Mouse (Mus musculus): ENCODE results near the gene Tctn1. TPM values are rescaled to one million over a fixed set of nuclear protein-coding genes. Genes with fewer than 3 reads are reported as not detected.

Tctn1 gene
- polyA plus RNA-seq, 1 experiment from 2014 or later, result 0.74 TPM

DNA sequence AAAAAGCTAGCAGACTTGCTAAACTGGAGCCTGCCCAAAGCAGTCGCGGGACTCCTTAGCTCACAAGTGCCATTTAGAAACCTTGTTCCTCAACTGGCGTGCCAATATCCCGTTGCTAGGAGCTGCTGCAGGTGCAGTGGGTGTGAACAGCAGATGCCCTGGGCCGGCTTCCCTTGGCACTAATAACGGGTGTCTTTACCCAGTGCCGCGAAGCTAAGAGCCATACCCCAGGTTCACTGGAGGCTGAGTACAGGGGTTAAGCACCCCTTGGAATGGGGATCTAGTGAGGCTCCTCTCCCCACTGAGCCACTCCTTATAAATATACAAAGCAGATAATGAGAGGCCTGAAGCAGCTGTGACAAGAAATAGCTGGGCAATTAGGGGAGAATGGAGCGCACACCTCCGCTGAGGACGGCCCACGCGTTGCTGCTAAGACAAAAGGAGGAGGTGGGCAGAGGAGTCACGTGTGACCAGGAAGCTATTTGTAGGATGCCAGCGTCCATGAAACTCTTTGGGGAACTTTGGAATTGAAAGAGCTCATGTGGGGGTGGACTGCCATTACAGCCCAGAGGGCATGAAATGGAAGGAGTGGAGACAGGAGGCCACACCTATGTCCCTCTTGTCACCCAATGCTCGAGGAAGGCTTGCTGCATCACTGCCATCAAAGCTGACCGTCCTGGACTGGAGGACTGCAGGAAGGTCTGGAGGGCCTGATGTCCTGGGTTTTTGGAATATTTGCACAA is 20.3 kb downstream of the Tctn1 start:
- Histone ChIP-seq H3K9ac (ENCODE audit: low read depth, low read length) (no peak overlapping the region), H3K4me2 (ENCODE audit: low read depth, low read length) (no peak overlapping the region), H3K36me3 (ENCODE audit: control insufficient read depth, insufficient read depth) (no peaks in the 10 kb centered on the region), H3K27ac (ENCODE audit: low read length) (no peak overlapping the region), H3K4me3 (ENCODE audit: low read depth, low read length) (no peak overlapping the region), H3K9me3 (replicated peaks; ENCODE audit: control insufficient read depth, low read length) (no peaks in the 10 kb centered on the region), H3K27me3 (ENCODE audit: control insufficient read depth, insufficient read depth, low read depth, low read length) (no peaks in the 10 kb centered on the region), H3K4me1 (ENCODE audit: control insufficient read depth, low read depth, low read length) (no peaks in the 10 kb centered on the region)
- 75% methylated on average over 17 of the region's 17 CpGs for WGBS (ENCODE audit: insufficient replicate concordance)
- no peak for ATAC-seq (ENCODE audit: low read depth)

DNA sequence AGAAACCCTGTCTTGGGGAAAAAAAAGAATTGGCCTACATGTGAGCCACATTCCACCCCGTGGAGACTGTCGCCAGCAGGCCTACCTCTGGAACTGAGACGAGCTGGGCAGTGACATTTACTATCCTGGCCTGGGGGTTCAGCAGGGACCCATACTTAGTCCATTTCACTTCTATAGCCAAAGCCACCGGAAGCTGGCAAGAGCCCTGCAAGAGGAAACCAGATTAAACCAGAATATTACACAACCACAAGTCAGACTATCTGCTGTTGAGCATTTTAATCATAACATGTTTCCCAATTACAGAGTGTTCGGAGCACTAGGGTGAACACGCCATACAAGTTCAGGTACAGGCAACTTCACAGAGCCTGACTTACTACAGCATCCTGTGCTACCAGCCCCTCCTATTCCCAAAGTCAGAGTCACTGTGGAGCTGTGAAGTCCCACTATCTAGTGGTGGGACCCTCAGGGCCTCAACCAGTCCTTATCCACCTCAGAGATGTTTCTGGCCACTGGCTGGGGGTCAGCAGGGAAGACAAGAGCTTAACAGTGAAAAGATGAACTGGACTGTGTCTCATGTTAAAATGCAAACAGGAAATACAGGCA is 21.6 kb downstream of the Tctn1 start:
- Histone ChIP-seq H3K9me3 (replicated peaks; ENCODE audit: control insufficient read depth, low read length) (no peaks in the 10 kb centered on the region), H3K27ac (ENCODE audit: low read length) (no peak overlapping the region), H3K27me3 (ENCODE audit: control insufficient read depth, insufficient read depth, low read depth, low read length) (no peaks in the 10 kb centered on the region), H3K4me2 (ENCODE audit: low read depth, low read length) (no peak overlapping the region), H3K36me3 (ENCODE audit: control insufficient read depth, insufficient read depth) (no peaks in the 10 kb centered on the region), H3K4me1 (ENCODE audit: control insufficient read depth, low read depth, low read length) (no peaks in the 10 kb centered on the region), H3K9ac (ENCODE audit: low read depth, low read length) (no peak overlapping the region), H3K4me3 (ENCODE audit: low read depth, low read length) (no peak overlapping the region)
- ATAC-seq (ENCODE audit: low read depth), result no peak
- 46% methylated on average over 6 of the region's 6 CpGs for WGBS (ENCODE audit: insufficient replicate concordance)

DNA sequence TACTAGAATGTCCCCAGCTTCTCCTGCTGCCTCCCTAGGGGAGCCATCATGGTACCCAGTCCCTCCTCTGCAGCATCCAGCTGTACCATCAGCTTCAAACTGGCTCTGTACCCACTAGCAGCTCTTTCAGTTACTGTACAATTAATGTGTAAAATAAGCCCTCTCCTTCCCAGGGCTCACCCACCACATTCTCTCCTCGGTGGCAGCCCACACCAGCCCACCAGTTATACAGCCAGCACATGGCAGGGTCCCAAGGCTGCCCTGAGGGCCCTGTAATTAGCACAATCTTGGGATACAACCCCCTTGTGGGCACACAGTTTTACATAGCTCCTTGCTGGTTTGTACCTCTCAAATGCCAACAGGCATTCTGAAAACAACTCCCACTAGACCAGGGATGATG is 23.3 kb downstream of the Tctn1 start:
- no peak overlapping the region for H3K9ac ChIP-seq (ENCODE audit: low read depth, low read length)
- H3K36me3 ChIP-seq (ENCODE audit: control insufficient read depth, insufficient read depth), result no peaks in the 10 kb centered on the region
- H3K27me3 ChIP-seq (ENCODE audit: control insufficient read depth, insufficient read depth, low read depth, low read length), result no peaks in the 10 kb centered on the region
- no peaks in the 10 kb centered on the region for H3K9me3 ChIP-seq (replicated peaks; ENCODE audit: control insufficient read depth, low read length)
- no peak overlapping the region for H3K4me2 ChIP-seq (ENCODE audit: low read depth, low read length)
- H3K27ac ChIP-seq (ENCODE audit: low read length), result no peak overlapping the region
- ATAC-seq (ENCODE audit: low read depth), result no peak
- 52% methylated on average over 1 of the region's 1 CpGs for WGBS (ENCODE audit: insufficient replicate concordance)
- H3K4me3 ChIP-seq (ENCODE audit: low read depth, low read length), result no peak overlapping the region
- H3K4me1 ChIP-seq (ENCODE audit: control insufficient read depth, low read depth, low read length), result no peaks in the 10 kb centered on the region

DNA sequence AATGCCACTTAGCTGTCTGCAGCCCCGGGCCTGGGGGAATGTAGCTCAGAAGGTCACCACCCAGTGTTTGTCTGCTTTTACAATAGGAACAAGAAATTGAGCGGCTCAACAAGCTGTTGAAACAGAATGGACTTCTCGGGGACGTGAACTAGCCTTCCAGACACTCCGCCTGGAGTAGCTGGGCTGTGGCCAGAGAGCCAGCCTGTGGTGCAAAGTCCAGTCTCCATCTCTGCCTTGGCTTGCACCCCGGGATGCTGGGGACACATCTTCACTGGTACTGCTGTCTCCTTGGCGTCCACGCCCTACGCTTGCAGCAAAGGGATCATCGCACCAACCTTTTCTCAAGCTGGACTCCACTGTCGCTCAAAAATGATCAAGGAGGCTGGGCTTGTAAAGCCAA is 23.7 kb downstream of the Tctn1 start:
- H3K9ac ChIP-seq (ENCODE audit: low read depth, low read length), result no peak overlapping the region
- no peak overlapping the region for H3K4me3 ChIP-seq (ENCODE audit: low read depth, low read length)
- H3K27me3 ChIP-seq (ENCODE audit: control insufficient read depth, insufficient read depth, low read depth, low read length), result no peaks in the 10 kb centered on the region
- H3K9me3 ChIP-seq (replicated peaks; ENCODE audit: control insufficient read depth, low read length), result no peaks in the 10 kb centered on the region
- no peaks in the 10 kb centered on the region for H3K36me3 ChIP-seq (ENCODE audit: control insufficient read depth, insufficient read depth)
- H3K4me1 ChIP-seq (ENCODE audit: control insufficient read depth, low read depth, low read length), result no peaks in the 10 kb centered on the region
- no peak overlapping the region for H3K27ac ChIP-seq (ENCODE audit: low read length)
- no peak for ATAC-seq (ENCODE audit: low read depth)
- H3K4me2 ChIP-seq (ENCODE audit: low read depth, low read length), result no peak overlapping the region
- WGBS (ENCODE audit: insufficient replicate concordance), result 80% methylated on average over 11 of the region's 11 CpGs

DNA sequence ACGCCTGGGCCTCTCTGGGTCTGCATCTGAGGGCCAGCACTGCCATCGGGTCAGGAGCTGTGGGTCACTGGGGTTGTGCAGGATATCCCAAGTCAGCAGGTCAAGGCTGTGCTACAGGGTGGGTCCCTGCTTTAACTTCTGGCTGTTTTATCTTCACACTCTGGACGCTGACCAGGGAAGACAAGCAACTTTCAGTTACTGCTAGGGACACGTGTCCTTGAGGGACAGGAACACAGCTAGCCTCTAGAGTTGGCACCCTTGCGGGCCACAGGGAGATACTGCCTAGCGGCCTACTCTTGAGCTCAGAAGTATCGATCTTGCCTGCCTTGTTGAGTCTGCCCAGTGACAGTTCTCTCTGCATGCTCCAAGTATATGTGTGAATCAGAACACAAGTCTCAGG is 24.6 kb downstream of the Tctn1 start:
- Histone ChIP-seq H3K27me3 (ENCODE audit: control insufficient read depth, insufficient read depth, low read depth, low read length) (no peaks in the 10 kb centered on the region), H3K4me2 (ENCODE audit: low read depth, low read length) (no peak overlapping the region), H3K4me1 (ENCODE audit: control insufficient read depth, low read depth, low read length) (no peaks in the 10 kb centered on the region), H3K9me3 (replicated peaks; ENCODE audit: control insufficient read depth, low read length) (no peaks in the 10 kb centered on the region), H3K9ac (ENCODE audit: low read depth, low read length) (no peak overlapping the region), H3K27ac (ENCODE audit: low read length) (no peak overlapping the region), H3K4me3 (ENCODE audit: low read depth, low read length) (no peak overlapping the region), H3K36me3 (ENCODE audit: control insufficient read depth, insufficient read depth) (no peaks in the 10 kb centered on the region)
- 63% methylated on average over 7 of the region's 7 CpGs for WGBS (ENCODE audit: insufficient replicate concordance)
- ATAC-seq (ENCODE audit: low read depth), result no peak

DNA sequence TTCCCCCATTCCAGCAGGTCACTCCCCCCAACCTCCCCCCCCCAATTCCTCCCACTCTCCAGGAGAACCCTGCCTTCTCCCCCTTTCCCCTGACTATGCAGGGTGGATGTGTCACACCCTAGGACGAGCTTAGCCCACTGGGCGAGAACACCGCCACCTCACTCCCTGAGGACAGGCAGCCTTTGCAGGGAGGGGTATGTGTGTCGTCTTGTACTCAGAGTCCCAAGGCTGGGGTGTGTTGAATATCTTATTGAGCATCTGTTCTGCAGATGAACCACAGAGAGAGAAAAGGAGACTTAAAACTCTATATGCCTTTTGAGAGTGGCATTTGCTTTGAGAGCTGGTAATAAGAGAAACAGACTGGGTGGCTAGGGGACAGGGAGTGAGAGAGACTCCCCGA is 27.1 kb downstream of the Tctn1 start:
- Histone ChIP-seq H3K4me2 (ENCODE audit: low read depth, low read length) (no peak overlapping the region), H3K9ac (ENCODE audit: low read depth, low read length) (no peak overlapping the region), H3K9me3 (replicated peaks; ENCODE audit: control insufficient read depth, low read length) (no peaks in the 10 kb centered on the region), H3K27ac (ENCODE audit: low read length) (no peak overlapping the region), H3K4me3 (ENCODE audit: low read depth, low read length) (no peak overlapping the region), H3K4me1 (ENCODE audit: control insufficient read depth, low read depth, low read length) (no peaks in the 10 kb centered on the region), H3K27me3 (ENCODE audit: control insufficient read depth, insufficient read depth, low read depth, low read length) (no peaks in the 10 kb centered on the region), H3K36me3 (ENCODE audit: control insufficient read depth, insufficient read depth) (no peaks in the 10 kb centered on the region)
- no peak for ATAC-seq (ENCODE audit: low read depth)
- WGBS (ENCODE audit: insufficient replicate concordance), result 52% methylated on average over 5 of the region's 5 CpGs

DNA sequence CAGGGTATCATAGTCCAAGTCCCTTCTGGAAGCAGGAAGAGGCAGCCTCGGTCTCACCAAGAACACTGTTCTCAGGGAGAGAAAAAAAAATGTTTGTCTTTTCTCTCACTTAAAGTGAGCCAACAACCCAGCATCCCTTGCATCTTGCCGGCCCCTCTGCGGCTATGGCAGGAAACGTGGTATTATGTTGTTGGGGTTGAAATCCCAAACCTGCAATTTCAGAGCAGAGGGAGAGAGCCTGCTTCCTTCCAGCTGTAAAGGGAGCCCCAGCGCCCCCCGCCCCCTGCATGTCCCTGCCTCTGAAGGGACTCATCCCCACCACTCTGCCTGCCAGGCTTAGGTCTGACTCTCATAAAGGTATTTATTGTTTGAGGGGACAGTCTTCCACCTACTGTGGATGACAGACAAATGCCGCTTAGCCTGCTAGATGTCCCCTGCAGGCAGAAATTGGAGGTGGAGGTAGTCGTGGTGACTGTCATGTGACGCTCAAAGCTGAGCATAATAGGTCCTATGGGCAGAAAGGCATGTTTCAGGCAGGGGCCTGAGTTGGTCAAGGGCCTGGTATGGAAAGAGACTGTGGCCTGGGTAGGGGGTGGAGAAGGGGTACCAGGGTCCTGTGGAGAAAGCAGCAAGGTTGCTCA is 28.9 kb downstream of the Tctn1 start:
- H3K4me1 ChIP-seq (ENCODE audit: control insufficient read depth, low read depth, low read length), result no peaks in the 10 kb centered on the region
- H3K27ac ChIP-seq (ENCODE audit: low read length), result peak overlapping the region; percentile 36; the same call in 1 of the 2 replicates
- no peak overlapping the region for H3K4me2 ChIP-seq (ENCODE audit: low read depth, low read length)
- H3K27me3 ChIP-seq (ENCODE audit: control insufficient read depth, insufficient read depth, low read depth, low read length), result no peaks in the 10 kb centered on the region
- no peaks in the 10 kb centered on the region for H3K36me3 ChIP-seq (ENCODE audit: control insufficient read depth, insufficient read depth)
- WGBS (ENCODE audit: insufficient replicate concordance), result 20% methylated on average over 9 of the region's 9 CpGs
- H3K4me3 ChIP-seq (ENCODE audit: low read depth, low read length), result no peak overlapping the region
- no peak overlapping the region for H3K9ac ChIP-seq (ENCODE audit: low read depth, low read length)
- H3K9me3 ChIP-seq (replicated peaks; ENCODE audit: control insufficient read depth, low read length), result no peaks in the 10 kb centered on the region
- no peak for ATAC-seq (ENCODE audit: low read depth)

DNA sequence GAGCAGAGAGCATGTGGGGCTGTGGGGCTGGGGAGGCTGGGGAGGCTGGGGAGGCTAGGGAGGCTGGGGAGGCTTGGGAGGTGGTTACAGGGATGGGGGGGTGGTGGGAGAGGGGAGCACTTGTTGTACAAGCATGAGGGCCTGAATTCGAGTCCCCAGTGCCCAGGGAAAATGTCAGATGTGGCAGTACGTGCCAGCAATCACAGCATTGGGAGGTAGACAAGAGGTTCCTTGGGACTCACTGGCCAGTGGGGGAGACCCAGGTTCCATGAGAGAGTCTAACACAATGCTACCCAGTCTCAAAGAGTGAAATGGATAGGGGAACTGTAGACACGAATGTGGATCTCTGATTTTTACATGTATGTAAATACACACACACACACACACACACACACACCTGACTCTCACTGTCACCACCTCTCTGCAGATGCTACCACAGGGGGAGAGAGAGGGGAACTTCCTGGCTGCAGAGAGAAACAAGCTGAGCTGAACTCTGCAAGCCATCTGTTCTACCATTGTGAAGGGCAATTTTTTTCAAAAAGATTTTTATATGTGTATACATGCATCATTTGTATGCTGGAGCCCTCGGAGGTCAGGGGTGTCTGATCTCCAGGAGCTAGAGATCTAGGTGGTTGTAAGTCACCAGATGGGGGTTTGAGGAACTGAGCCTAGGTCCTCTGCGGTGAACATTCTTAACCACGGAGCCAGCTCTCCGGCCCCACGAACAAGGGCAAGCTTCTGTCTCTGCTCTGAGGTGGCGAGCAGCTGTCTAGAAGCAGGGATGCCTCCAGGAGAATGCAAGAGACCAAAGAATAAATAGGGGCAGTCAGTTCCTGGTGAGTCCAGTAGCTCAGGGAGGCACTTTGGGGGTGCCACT is 29.7 kb downstream of the Tctn1 start:
- ATAC-seq (ENCODE audit: low read depth), result no peak
- Histone ChIP-seq H3K27ac (ENCODE audit: low read length) (peak overlapping the region; percentile 36; the same call in 1 of the 2 replicates), H3K4me3 (ENCODE audit: low read depth, low read length) (no peak overlapping the region), H3K4me1 (ENCODE audit: control insufficient read depth, low read depth, low read length) (no peaks in the 10 kb centered on the region), H3K27me3 (ENCODE audit: control insufficient read depth, insufficient read depth, low read depth, low read length) (no peaks in the 10 kb centered on the region), H3K9ac (ENCODE audit: low read depth, low read length) (no peak overlapping the region), H3K4me2 (ENCODE audit: low read depth, low read length) (no peak overlapping the region), H3K36me3 (ENCODE audit: control insufficient read depth, insufficient read depth) (no peaks in the 10 kb centered on the region), H3K9me3 (replicated peaks; ENCODE audit: control insufficient read depth, low read length) (no peaks in the 10 kb centered on the region)
- 17% methylated on average over 9 of the region's 9 CpGs for WGBS (ENCODE audit: insufficient replicate concordance)

Measured in liver, embryonic 16.5 days (tissue).